Mouse (Mus musculus): Measurements from ENCODE around the gene Smim24.

Gene Smim24

GRCm38 (mm10) chr10:81419111-81419928 lies 26.5 kb downstream of the Smim24 start:
- in situ Hi-C loops (cut with MboI, MseI) = loop anchor here (5.0 kb wide), 1 partner anchor 108 kb away; no protein-coding TSS in a partner anchor

- in situ Hi-C loops (cut with MboI, MseI) = no loop called here
Observed at GRCm38 (mm10) chr10:81420191-81420767, 27.4 kb downstream of the Smim24 start.

- in situ Hi-C loops (cut with MboI, MseI) = no loop called here
Observed at GRCm38 (mm10) chr10:81421041-81421796, 28.4 kb downstream of the Smim24 start.

GRCm38 (mm10) chr10:81421797-81422100 lies 28.9 kb downstream of the Smim24 start:
- in situ Hi-C loops (cut with MboI, MseI) = no loop called here

- in situ Hi-C loops (cut with MboI, MseI) = no loop called here
Observed at GRCm38 (mm10) chr10:81422191-81422590, 29.3 kb downstream of the Smim24 start.

GRCm38 (mm10) chr10:81422661-81423217 lies 29.9 kb downstream of the Smim24 start:
- in situ Hi-C loops (cut with MboI, MseI) = no loop called here

- in situ Hi-C loops (cut with MboI, MseI) = no loop called here
Observed at GRCm38 (mm10) chr10:81423476-81424245, 30.8 kb downstream of the Smim24 start.

- in situ Hi-C loops (cut with MboI, MseI) = no loop called here
Observed at GRCm38 (mm10) chr10:81424246-81425051, 31.6 kb downstream of the Smim24 start.

GRCm38 (mm10) chr10:81425236-81425850 lies 32.5 kb downstream of the Smim24 start:
- in situ Hi-C loops (cut with MboI, MseI) = no loop called here

GRCm38 (mm10) chr10:81426081-81426671 lies 33.3 kb downstream of the Smim24 start:
- in situ Hi-C loops (cut with MboI, MseI) = no loop called here

GRCm38 (mm10) chr10:81426897-81427296 lies 34.0 kb downstream of the Smim24 start:
- in situ Hi-C loops (cut with MboI, MseI) = no loop called here

- in situ Hi-C loops (cut with MboI, MseI) = no loop called here
Observed at GRCm38 (mm10) chr10:81427327-81427726, 34.5 kb downstream of the Smim24 start.

GRCm38 (mm10) chr10:81427804-81428506 lies 35.1 kb downstream of the Smim24 start:
- in situ Hi-C loops (cut with MboI, MseI) = no loop called here

GRCm38 (mm10) chr10:81428507-81428870 lies 35.6 kb downstream of the Smim24 start:
- in situ Hi-C loops (cut with MboI, MseI) = no loop called here

- in situ Hi-C loops (cut with MboI, MseI) = no loop called here
Observed at GRCm38 (mm10) chr10:81429092-81429491, 36.2 kb downstream of the Smim24 start.

GRCm38 (mm10) chr10:81429605-81430061 lies 36.8 kb downstream of the Smim24 start:
- in situ Hi-C loops (cut with MboI, MseI) = no loop called here

GRCm38 (mm10) chr10:81430141-81430830 lies 37.4 kb downstream of the Smim24 start:
- in situ Hi-C loops (cut with MboI, MseI) = no loop called here

- in situ Hi-C loops (cut with MboI, MseI) = no loop called here
Observed at GRCm38 (mm10) chr10:81430831-81431525, 38.1 kb downstream of the Smim24 start.
